Mouse (Mus musculus) hindbrain, embryonic 10.5 days (tissue): Measurements from ENCODE around the gene Nmbr. TPM values are rescaled to one million over a fixed set of nuclear protein-coding genes. Genes with fewer than 3 reads are reported as not detected.

Source experiments
- DNase-seq: peaks from one replicate; pipeline ENCODE4 v3.0.0-alpha.2; 2017; ENCODE audit warnings: low spot score
- H3K27ac ChIP-seq: fragments of 300-500 bp; sonication (generic); 2 replicates; pipeline ENCODE4 v1.5.1; 2016; ENCODE audit warnings: mild to moderate bottlenecking, moderate library complexity
- H3K27me3 ChIP-seq: fragments of 300-500 bp; sonication (generic); 2 replicates; pipeline ENCODE4 v1.6.1; 2016; ENCODE audit warnings: mild to moderate bottlenecking; ENCODE audit not compliant: poor library complexity, insufficient read depth, severe bottlenecking
- H3K36me3 ChIP-seq: fragments of 300-500 bp; sonication (generic); 2 replicates; pipeline ENCODE4 v1.6.1; 2016; ENCODE audit warnings: mild to moderate bottlenecking, moderate library complexity
- H3K4me1 ChIP-seq: fragments of 300-500 bp; sonication (generic); replicated peaks from 2 replicates; pipeline ENCODE4 v1.6.1; 2016; ENCODE audit warnings: mild to moderate bottlenecking
- H3K4me3 ChIP-seq: fragments of 300-500 bp; sonication (generic); 2 replicates; pipeline ENCODE4 v1.5.1; 2016; ENCODE audit warnings: mild to moderate bottlenecking, moderate library complexity
- H3K9me3 ChIP-seq: fragments of 300-500 bp; sonication (generic); 2 replicates; pipeline ENCODE4 v1.6.1; 2016; ENCODE audit warnings: mild to moderate bottlenecking, moderate library complexity
- WGBS: fragments of 180-500 bp; shearing (Covaris S2); methylation state at CpG from one replicate; pipeline ENCODE4 v1.1.7; 2016; 5-methylcytosine and 5-hydroxymethylcytosine counted together
- polyA plus RNA-seq: library from polyadenylated mRNA; unstranded; fragments of >200 nt; fragmentation: Nextera tagmentation; extraction: Ambion mirVana; gene quantifications from 2 replicates; pipeline ENCODE4 v1.2.1, GENCODE M21; 2016

The Nmbr gene
- polyA plus RNA-seq = 0.60 and 1.2 TPM in 2 replicates

GRCm38 (mm10) chr10:14705072-14706066 lies at the start of gene Nmbr, which contains the start of gene Vta1:
Gene Nmbr, plus strand, starts transcription at chr10:14705591.
Gene Vta1, minus strand, starts transcription at chr10:14705560.
- Histone ChIP-seq H3K27ac (peak within 1 kb of the TSS; percentile 92), H3K4me1 (peaks cover 25% of the 10 kb centered on the region), H3K9me3 (no peaks in the 10 kb centered on the region), H3K36me3 (no peaks in the 10 kb centered on the region), H3K27me3 (no peaks in the 10 kb centered on the region), H3K4me3 (peak within 1 kb of the TSS; percentile 88)
- peak; percentile 96 for DNase-seq
- WGBS = under 1% methylated on average over 50 of the region's 50 CpGs

DNA sequence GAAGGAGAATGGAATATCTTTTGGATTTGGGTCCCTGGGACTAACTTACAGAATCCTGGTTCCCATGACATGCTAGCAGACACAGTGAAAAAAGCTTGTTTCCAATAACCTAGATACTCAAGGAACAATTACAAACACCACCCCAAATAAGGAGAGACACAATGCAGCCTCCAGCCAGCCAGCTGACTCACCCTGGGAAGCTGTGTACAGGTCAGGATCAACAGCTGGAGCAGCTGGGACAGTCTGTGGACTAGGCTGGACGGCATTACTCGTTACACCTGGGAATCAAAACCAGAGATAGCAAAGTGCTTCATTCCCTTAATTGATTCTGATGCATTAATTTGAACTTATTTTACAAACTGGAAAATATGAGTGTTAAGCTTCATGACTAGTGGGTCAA lies 44.5 kb upstream of the Nmbr start:
- no peaks in the 10 kb centered on the region for H3K9me3 ChIP-seq
- H3K27me3 ChIP-seq = no peaks in the 10 kb centered on the region
- H3K4me1 ChIP-seq = no peaks in the 10 kb centered on the region
- no peak for DNase-seq
- H3K4me3 ChIP-seq = no peak overlapping the region
- peaks cover 37% of the 10 kb centered on the region for H3K36me3 ChIP-seq
- H3K27ac ChIP-seq = no peak overlapping the region
- 94% methylated on average over 2 of the region's 2 CpGs for WGBS

DNA sequence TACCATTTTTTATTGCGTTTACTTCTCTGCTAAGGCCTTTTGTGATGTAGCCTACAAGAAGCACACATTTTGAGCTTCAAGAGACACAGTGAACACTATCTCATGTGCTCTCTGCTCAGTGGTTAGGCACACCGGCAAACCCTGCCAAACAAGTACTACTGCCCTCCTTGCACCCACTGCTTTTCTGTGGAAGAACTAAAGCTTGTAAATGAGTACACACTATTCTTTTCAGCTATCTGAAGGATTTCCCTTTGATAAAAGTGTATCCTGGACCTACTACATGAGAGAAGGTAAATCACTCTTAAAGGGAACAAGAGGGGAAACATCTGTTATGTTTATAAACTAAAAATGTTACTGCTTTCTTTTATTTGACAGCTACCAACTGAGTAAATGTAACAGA lies 39.2 kb upstream of the Nmbr start:
- H3K27me3 ChIP-seq = no peaks in the 10 kb centered on the region
- DNase-seq = no peak
- H3K9me3 ChIP-seq = no peaks in the 10 kb centered on the region
- H3K4me3 ChIP-seq = no peak overlapping the region
- peaks cover 42% of the 10 kb centered on the region for H3K36me3 ChIP-seq
- WGBS = 96% methylated on average over 2 of the region's 2 CpGs
- no peak overlapping the region for H3K27ac ChIP-seq
- no peaks in the 10 kb centered on the region for H3K4me1 ChIP-seq

GRCm38 (mm10) chr10:14685663-14686062 lies 19.7 kb upstream of the Nmbr start:
- Histone ChIP-seq H3K9me3 (peaks cover 7% of the 10 kb centered on the region; the same call in 1 of the 2 replicates), H3K36me3 (peaks cover 42% of the 10 kb centered on the region), H3K27me3 (no peaks in the 10 kb centered on the region), H3K4me1 (no peaks in the 10 kb centered on the region), H3K4me3 (no peak overlapping the region), H3K27ac (no peak overlapping the region)
- 98% methylated on average over 1 of the region's 1 CpGs for WGBS
- no peak for DNase-seq

- Histone ChIP-seq H3K27ac (no peak overlapping the region), H3K36me3 (peaks cover 35% of the 10 kb centered on the region), H3K9me3 (peaks cover 7% of the 10 kb centered on the region; the same call in 1 of the 2 replicates), H3K27me3 (no peaks in the 10 kb centered on the region), H3K4me3 (no peak overlapping the region), H3K4me1 (no peaks in the 10 kb centered on the region)
- WGBS = 94% methylated on average over 6 of the region's 6 CpGs
- no peak for DNase-seq
Measured at GRCm38 (mm10) chr10:14688785-14689442, 16.5 kb upstream of the Nmbr start.

- no peak for DNase-seq
- H3K9me3 ChIP-seq = peaks cover 7% of the 10 kb centered on the region; the same call in 1 of the 2 replicates
- H3K27me3 ChIP-seq = no peaks in the 10 kb centered on the region
- no peak overlapping the region for H3K4me3 ChIP-seq
- no peak overlapping the region for H3K27ac ChIP-seq
- H3K36me3 ChIP-seq = peaks cover 22% of the 10 kb centered on the region
- H3K4me1 ChIP-seq = no peaks in the 10 kb centered on the region
- 84% methylated on average over 3 of the region's 3 CpGs for WGBS
Measured at GRCm38 (mm10) chr10:14690349-14690748, 15.0 kb upstream of the Nmbr start.

GRCm38 (mm10) chr10:14703239-14703638 lies 2.2 kb upstream of the Nmbr start:
- 50% methylated on average over 1 of the region's 1 CpGs for WGBS
- DNase-seq = no peak
- no peaks in the 10 kb centered on the region for H3K27me3 ChIP-seq
- H3K36me3 ChIP-seq = no peaks in the 10 kb centered on the region
- peak overlapping the region; percentile 92 for H3K27ac ChIP-seq
- H3K4me1 ChIP-seq = peaks cover 26% of the 10 kb centered on the region
- H3K4me3 ChIP-seq = peak overlapping the region; percentile 88
- H3K9me3 ChIP-seq = no peaks in the 10 kb centered on the region

DNA sequence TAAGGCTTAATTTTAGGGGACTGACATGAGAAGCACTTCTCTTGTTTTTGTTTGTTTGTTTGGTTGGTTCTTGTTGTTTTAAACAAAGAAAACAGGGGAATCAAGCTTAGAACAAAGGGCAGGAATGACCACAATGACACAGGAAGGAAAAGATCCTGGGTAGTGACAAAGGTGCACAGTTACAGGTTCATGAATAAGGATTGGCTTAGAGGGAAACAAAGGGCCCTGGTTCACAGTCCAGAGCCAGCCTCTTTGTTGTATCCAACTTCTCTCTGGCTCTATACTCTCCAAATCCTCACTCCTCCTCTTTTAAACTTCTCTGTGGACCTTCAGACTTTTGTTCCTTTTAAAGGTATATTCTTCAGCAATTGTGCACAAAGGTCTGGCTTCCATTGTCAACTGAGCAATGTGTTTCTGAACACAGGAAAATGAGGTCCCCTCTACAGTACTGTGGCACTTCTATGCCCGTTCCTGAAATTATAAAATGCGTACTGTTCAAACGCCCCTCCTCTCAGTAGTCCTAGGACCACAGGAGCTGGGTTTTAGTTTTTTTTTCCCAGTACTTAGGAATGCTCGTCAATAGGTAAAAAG lies 1.5 kb upstream of the Nmbr start:
- Histone ChIP-seq H3K27me3 (no peaks in the 10 kb centered on the region), H3K4me1 (peaks cover 25% of the 10 kb centered on the region), H3K27ac (peak overlapping the region; percentile 92), H3K4me3 (peak overlapping the region; percentile 88), H3K36me3 (no peaks in the 10 kb centered on the region), H3K9me3 (no peaks in the 10 kb centered on the region)
- 59% methylated on average over 4 of the region's 4 CpGs for WGBS
- no peak for DNase-seq

DNA sequence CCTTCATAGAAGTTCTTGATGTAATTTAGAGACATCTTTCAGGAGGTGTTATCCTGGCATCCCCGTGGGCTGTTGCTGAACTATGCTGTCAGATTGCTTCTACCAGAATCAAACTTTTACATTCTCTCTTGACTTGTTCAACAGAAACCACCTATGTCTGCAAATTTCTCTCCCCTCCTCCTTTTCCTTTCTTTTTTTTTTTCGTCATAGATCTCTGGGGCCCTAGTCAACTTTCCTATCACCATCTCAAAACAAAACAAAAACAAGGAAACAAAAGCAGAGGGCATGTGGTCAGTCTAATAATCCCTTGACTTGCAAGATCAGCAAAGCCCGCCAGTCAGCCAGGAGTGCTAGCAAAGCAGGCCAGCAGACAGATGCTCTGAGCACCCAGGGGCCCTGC lies 12.7 kb downstream of the Nmbr start, which contains the start of gene Gje1:
Gje1 (minus strand) TSS at position 101 of the 400 bp plus-strand sequence.
- Histone ChIP-seq H3K4me3 (no peak within 1 kb of the TSS), H3K27ac (no peak within 1 kb of the TSS), H3K36me3 (no peaks in the 10 kb centered on the region), H3K4me1 (no peaks in the 10 kb centered on the region), H3K27me3 (no peaks in the 10 kb centered on the region), H3K9me3 (no peaks in the 10 kb centered on the region)
- DNase-seq = no peak
- 55% methylated on average over 3 of the region's 3 CpGs for WGBS

DNA sequence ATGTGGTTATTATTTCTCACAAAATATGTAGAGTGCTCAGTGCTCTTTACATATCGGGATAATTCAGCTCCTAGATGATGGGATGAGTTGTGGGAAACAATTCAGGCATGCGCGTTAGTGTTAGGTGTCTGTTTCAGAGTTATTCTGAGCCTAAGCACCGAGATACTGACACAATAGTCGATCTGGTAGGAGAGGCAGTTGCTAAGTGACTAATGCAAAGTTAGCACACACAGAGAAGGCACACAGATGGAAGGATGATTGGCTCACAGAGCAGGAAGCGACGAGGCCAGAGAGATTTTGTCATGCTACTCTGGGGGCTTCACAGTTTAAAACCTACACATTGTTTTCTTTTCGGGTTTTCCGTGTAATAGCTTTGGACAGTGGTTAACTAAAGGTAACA lies 20.3 kb downstream of the Nmbr start:
- H3K4me3 ChIP-seq = no peak overlapping the region
- no peak for DNase-seq
- 79% methylated on average over 9 of the region's 9 CpGs for WGBS
- H3K27me3 ChIP-seq = no peaks in the 10 kb centered on the region
- no peaks in the 10 kb centered on the region for H3K4me1 ChIP-seq
- H3K27ac ChIP-seq = no peak overlapping the region
- no peaks in the 10 kb centered on the region for H3K36me3 ChIP-seq
- H3K9me3 ChIP-seq = no peaks in the 10 kb centered on the region

DNA sequence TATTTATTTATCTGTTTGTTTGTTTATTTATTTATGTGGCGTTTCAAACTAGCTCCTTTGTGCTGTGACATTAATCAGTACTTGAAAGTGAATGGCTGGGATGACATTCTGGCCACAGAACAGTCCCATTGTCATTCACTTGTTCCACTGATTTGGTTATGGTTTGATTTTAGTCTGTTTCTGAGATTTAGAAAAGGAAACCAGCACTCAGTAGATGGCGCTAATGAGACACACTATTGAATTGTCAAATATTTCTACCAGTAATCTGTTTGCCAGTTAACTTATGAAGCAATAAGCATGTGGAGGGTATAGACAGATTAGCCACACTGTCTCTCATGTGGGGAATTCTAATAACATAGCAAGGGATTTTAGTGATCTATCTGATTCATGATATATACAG lies 28.9 kb downstream of the Nmbr start:
- 9% methylated on average over 2 of the region's 2 CpGs for WGBS
- no peaks in the 10 kb centered on the region for H3K4me1 ChIP-seq
- DNase-seq = no peak
- no peak overlapping the region for H3K4me3 ChIP-seq
- no peaks in the 10 kb centered on the region for H3K36me3 ChIP-seq
- no peaks in the 10 kb centered on the region for H3K27me3 ChIP-seq
- H3K9me3 ChIP-seq = no peaks in the 10 kb centered on the region
- H3K27ac ChIP-seq = no peak overlapping the region

DNA sequence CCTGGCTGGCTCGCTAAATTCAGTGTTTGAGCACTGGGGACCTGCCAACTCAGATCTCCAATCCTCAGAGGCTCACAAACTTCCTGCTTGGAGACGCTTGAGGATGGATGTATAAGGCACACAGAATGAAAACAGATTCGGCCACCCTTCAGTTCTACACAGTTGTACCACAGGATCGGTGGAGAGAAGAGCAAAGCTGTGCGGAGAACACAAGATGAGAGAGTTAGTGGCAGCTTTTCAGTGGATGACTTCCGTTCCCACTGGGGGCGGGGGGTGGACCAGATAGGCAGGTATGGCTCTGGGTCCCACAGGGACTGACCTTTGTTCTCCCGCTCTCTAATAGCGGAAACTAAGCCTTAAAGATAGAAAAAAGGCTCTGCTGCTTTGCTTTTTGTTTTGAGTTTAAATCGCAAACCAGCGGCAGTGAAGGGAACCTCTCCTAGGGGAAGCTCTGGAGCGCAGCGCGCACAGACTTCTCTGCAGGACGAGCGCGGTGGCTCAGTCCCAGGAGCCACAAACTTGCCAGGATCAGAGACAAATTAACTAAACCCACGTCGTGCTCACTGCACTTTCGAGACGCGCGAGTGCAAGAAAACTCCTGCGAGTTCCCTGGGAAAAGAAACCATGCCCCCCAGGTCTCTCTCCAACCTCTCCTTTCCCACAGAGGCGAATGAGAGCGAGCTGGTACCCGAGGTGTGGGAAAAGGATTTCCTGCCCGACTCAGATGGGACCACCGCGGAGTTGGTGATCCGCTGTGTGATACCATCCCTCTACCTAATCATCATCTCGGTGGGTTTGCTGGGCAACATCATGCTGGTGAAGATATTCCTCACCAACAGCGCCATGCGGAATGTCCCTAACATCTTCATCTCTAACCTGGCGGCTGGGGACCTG lies 54.5 kb downstream of the Nmbr start:
- H3K27me3 ChIP-seq = peaks cover 14% of the 10 kb centered on the region
- peak overlapping the region; percentile 53 for H3K4me3 ChIP-seq
- no peaks in the 10 kb centered on the region for H3K9me3 ChIP-seq
- H3K4me1 ChIP-seq = peaks cover 4% of the 10 kb centered on the region; the same call in 1 of the 2 replicates
- 3% methylated on average over 35 of the region's 35 CpGs for WGBS
- peak; percentile 25 for DNase-seq
- H3K36me3 ChIP-seq = no peaks in the 10 kb centered on the region
- H3K27ac ChIP-seq = no peak overlapping the region
